Comparison of ENCODE assay signal across 8 mouse cellular contexts in the genomic region with DNA sequence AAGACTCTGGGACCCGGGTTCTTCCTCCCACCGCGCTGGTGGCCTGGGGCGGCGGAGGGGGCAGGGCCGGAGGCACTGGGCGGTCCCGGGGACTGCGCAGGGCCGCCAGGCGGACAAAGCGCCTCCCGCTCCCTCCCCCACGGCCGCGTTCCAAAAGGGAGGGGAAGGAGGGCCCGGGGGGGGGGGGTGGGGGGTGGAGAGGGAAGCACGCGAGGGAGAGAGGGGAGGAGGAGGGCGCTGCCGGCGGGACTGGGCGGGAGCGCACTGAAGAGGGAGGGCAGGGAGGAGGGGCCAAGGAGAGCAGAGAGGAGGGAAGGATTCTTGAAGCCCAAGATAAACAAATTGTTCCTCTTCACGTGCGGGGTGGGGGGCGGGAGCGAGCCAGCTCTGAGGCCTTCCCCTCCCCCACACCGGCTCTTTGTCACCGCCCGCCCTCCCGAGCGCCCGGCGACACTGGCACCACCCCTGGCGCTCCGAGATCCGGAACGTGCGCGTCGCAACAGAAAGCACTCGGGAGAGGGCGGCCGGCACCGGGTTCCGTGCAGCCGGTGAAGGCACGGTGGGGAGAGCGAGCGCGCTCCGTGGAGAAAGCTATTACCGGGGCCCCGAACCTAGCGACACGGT. TPM values are rescaled to one million over a fixed set of nuclear protein-coding genes. Genes with fewer than 3 reads are reported as not detected.
DNase-seq lines count a peak whose midpoint lies in the region; ATAC-seq and TF ChIP-seq lines count a peak whose summit lies in the region.

No protein-coding gene starts in this region.

- ATAC-seq in erythroblast, adult 5-6 weeks (replicated peaks; ENCODE audit: low FRiP score, poor library complexity, severe bottlenecking), result 0 out of 2 replicates have a peak, but pooled peaks have one; percentile 56
- peak; percentile 85 for ATAC-seq in heart, embryonic 11.5 days (replicated peaks; ENCODE audit: insufficient number of reproducible peaks, low FRiP score, low TSS enrichment)
- ATAC-seq in kidney, embryonic 15.5 days (replicated peaks; ENCODE audit: low FRiP score), result peak; percentile 87
- ATAC-seq in limb, embryonic 15.5 days (ENCODE audit: insufficient number of reproducible peaks, low FRiP score, low TSS enrichment, low read depth), result peak; percentile 87
- ATAC-seq in midbrain, postnatal 0 days (ENCODE audit: low FRiP score), result peak; percentile 81

- peak overlapping the region; percentile 96 for H3K4me2 ChIP-seq in heart, embryonic 11.5 days
- peak overlapping the region; percentile 89 for H3K4me2 ChIP-seq in kidney, embryonic 15.5 days
- H3K4me2 ChIP-seq in limb, embryonic 15.5 days, result peak overlapping the region; percentile 90
- H3K4me2 ChIP-seq in midbrain, postnatal 0 days (ENCODE audit: low read depth, low read length, poor library complexity, severe bottlenecking), result peak overlapping the region; percentile 90

- peak overlapping the region; percentile 91 for H3K9ac ChIP-seq in heart, embryonic 11.5 days (ENCODE audit: low read depth, low read length)
- peak overlapping the region; percentile 76 for H3K9ac ChIP-seq in kidney, embryonic 15.5 days
- peak overlapping the region; percentile 70 for H3K9ac ChIP-seq in limb, embryonic 15.5 days
- peak overlapping the region; percentile 83 for H3K9ac ChIP-seq in midbrain, postnatal 0 days (replicated peaks; ENCODE audit: low read length, poor library complexity, severe bottlenecking)

- H3K27me3 ChIP-seq in heart, embryonic 11.5 days (ENCODE audit: control insufficient read depth, insufficient read depth, low read length), result no peaks in the 10 kb centered on the region
- H3K27me3 ChIP-seq in kidney, embryonic 15.5 days, result no peaks in the 10 kb centered on the region
- H3K27me3 ChIP-seq in limb, embryonic 15.5 days, result no peaks in the 10 kb centered on the region
- no peaks in the 10 kb centered on the region for H3K27me3 ChIP-seq in midbrain, postnatal 0 days (ENCODE audit: insufficient read depth, low read length)

- H3K27ac ChIP-seq in heart, embryonic 11.5 days (ENCODE audit: low read depth, low read length), result peak overlapping the region; percentile 99
- H3K27ac ChIP-seq in kidney, embryonic 15.5 days, result peak overlapping the region; percentile 99
- H3K27ac ChIP-seq in limb, embryonic 15.5 days, result peak overlapping the region; percentile 97
- H3K27ac ChIP-seq in midbrain, postnatal 0 days (ENCODE audit: low read depth, low read length), result peak overlapping the region; percentile 95

- H3K9me3 ChIP-seq in heart, embryonic 11.5 days (replicated peaks; ENCODE audit: control insufficient read depth, low read length), result no peaks in the 10 kb centered on the region
- no peaks in the 10 kb centered on the region for H3K9me3 ChIP-seq in kidney, embryonic 15.5 days (replicated peaks)
- H3K9me3 ChIP-seq in limb, embryonic 15.5 days, result no peaks in the 10 kb centered on the region
- no peaks in the 10 kb centered on the region for H3K9me3 ChIP-seq in midbrain, postnatal 0 days (ENCODE audit: low read length)

- H3K36me3 ChIP-seq in heart, embryonic 11.5 days (ENCODE audit: control insufficient read depth, insufficient read depth, low read length), result no peaks in the 10 kb centered on the region
- H3K36me3 ChIP-seq in kidney, embryonic 15.5 days, result no peaks in the 10 kb centered on the region
- no peaks in the 10 kb centered on the region for H3K36me3 ChIP-seq in limb, embryonic 15.5 days
- H3K36me3 ChIP-seq in midbrain, postnatal 0 days (ENCODE audit: insufficient read depth, low read length), result no peaks in the 10 kb centered on the region

- under 1% methylated on average over 37 of the region's 57 CpGs for WGBS in heart, embryonic 11.5 days (ENCODE audit: insufficient replicate concordance)
- WGBS in kidney, embryonic 15.5 days, result under 1% methylated on average over 47 of the region's 57 CpGs
- 0% methylated on average over 40 of the region's 57 CpGs for WGBS in limb, embryonic 15.5 days
- under 1% methylated on average over 42 of the region's 57 CpGs for WGBS in midbrain, postnatal 0 days

- H3K4me1 ChIP-seq in heart, embryonic 11.5 days (ENCODE audit: control insufficient read depth, insufficient read depth, low read length), result no peaks in the 10 kb centered on the region
- peaks cover 34% of the 10 kb centered on the region for H3K4me1 ChIP-seq in kidney, embryonic 15.5 days
- peaks cover 7% of the 10 kb centered on the region for H3K4me1 ChIP-seq in limb, embryonic 15.5 days
- H3K4me1 ChIP-seq in midbrain, postnatal 0 days (ENCODE audit: insufficient read depth, low read length), result no peaks in the 10 kb centered on the region; the same call in 1 of the 2 replicates

- DNase-seq in B cell, adult 2 months, result peak; percentile 84 to 85
- peak; percentile 96 for DNase-seq in brain, adult 2 months (ENCODE audit: low read depth, low spot score)
- DNase-seq in midbrain, postnatal 0 days (ENCODE audit: low spot score), result peak; percentile 90
- peak; percentile 50 to 83 for DNase-seq in spleen, postnatal 10 days (ENCODE audit: low spot score in 2 of 2)

- no peak for TF ChIP-seq CTCF in midbrain, postnatal 0 days (IDR thresholded peaks at IDR 0.05)

- H3K4me3 ChIP-seq in heart, embryonic 11.5 days (ENCODE audit: low read depth, low read length), result peak overlapping the region; percentile 73
- H3K4me3 ChIP-seq in kidney, embryonic 15.5 days (replicated peaks), result peak overlapping the region; percentile 73
- H3K4me3 ChIP-seq in limb, embryonic 15.5 days, result peak overlapping the region; percentile 74
- peak overlapping the region; percentile 63 for H3K4me3 ChIP-seq in midbrain, postnatal 0 days (ENCODE audit: low read depth, low read length)

RNA-seq across cellular contexts. Expression of a gene that starts 2.8 kb away (rescaled TPM):
- 1.7 and 3.3 TPM in 2 replicates for total RNA-seq in erythroblast, adult 5-6 weeks (2015; ENCODE audit: low replicate concordance)
- 0.84 and 1.3 TPM in 2 replicates for total RNA-seq in erythroblast, adult 5-6 weeks (2017; ENCODE audit: low replicate concordance)
- polyA plus RNA-seq in heart, embryonic 11.5 days (2014; fragmentation: Nextera tagmentation; extraction: Ambion mirVana), result 2.1 and 2.6 TPM in 2 replicates
- polyA plus RNA-seq in kidney, embryonic 15.5 days (2015; fragmentation: Nextera tagmentation; extraction: Ambion mirVana), result 6.2 and 7.8 TPM in 2 replicates
- polyA plus RNA-seq in limb, embryonic 15.5 days (2015; fragmentation: Nextera tagmentation; extraction: Ambion mirVana), result 4.4 and 5.1 TPM in 2 replicates
- 17.8 and 20.2 TPM in 2 replicates for total RNA-seq in midbrain, postnatal 0 days (2014; rRNA removed)
- 3.4 and 3.9 TPM in 2 replicates for polyA plus RNA-seq in midbrain, postnatal 0 days (2015; fragmentation: Nextera tagmentation; extraction: Ambion mirVana)

Comparison
In these comparisons a context has a peak if more than half of its experiments do, and no peak if none do; other contexts are left out.
1. Peak in every context shown above with its lines: DNase-seq, ATAC-seq, H3K4me3 ChIP-seq and H3K27ac ChIP-seq.